Mouse (Mus musculus) heart, embryonic 12.5 days (tissue): ENCODE data around the gene Tex29. TPM values are rescaled to one million over a fixed set of nuclear protein-coding genes. Genes with fewer than 3 reads are reported as not detected.

Experiments used
- ATAC-seq: fragments of 200-750 bp; cut with Nextera tagmentation; 2 replicates; pipeline ENCODE4 v1.8.0; 2017; ENCODE audit warnings: moderate TSS enrichment, moderate library complexity; ENCODE audit not compliant: insufficient number of reproducible peaks, low FRiP score
- H3K27ac ChIP-seq: fragments of 300-500 bp; sonication (generic); 2 replicates; pipeline ENCODE4 v1.5.1; 2016; ENCODE audit warnings: mild to moderate bottlenecking, moderate library complexity; ENCODE audit not compliant: poor library complexity, severe bottlenecking
- H3K27me3 ChIP-seq: fragments of 300-500 bp; sonication (generic); replicated peaks from 2 replicates; pipeline ENCODE4 v1.6.1; 2016; ENCODE audit warnings: mild to moderate bottlenecking, moderate library complexity
- H3K36me3 ChIP-seq: fragments of 300-500 bp; sonication (generic); 2 replicates; pipeline ENCODE4 v1.6.1; 2016; ENCODE audit warnings: mild to moderate bottlenecking, moderate library complexity
- H3K4me1 ChIP-seq: fragments of 300-500 bp; sonication (generic); replicated peaks from 2 replicates; pipeline ENCODE4 v1.6.1; 2016; ENCODE audit warnings: mild to moderate bottlenecking
- H3K4me2 ChIP-seq: fragments of 300-500 bp; sonication (generic); 2 replicates; pipeline ENCODE4 v1.6.1; 2016; ENCODE audit warnings: mild to moderate bottlenecking, moderate library complexity
- H3K4me3 ChIP-seq: fragments of 300-500 bp; sonication (generic); 2 replicates; pipeline ENCODE4 v1.5.1; 2016; ENCODE audit warnings: mild to moderate bottlenecking
- H3K9ac ChIP-seq: fragments of 300-500 bp; sonication (generic); 2 replicates; pipeline ENCODE4 v1.6.1; 2016; ENCODE audit warnings: mild to moderate bottlenecking, moderate library complexity
- H3K9me3 ChIP-seq: fragments of 300-500 bp; sonication (generic); replicated peaks from 2 replicates; pipeline ENCODE4 v1.6.1; 2016; ENCODE audit warnings: mild to moderate bottlenecking, moderate library complexity
- WGBS: fragments of 180-500 bp; shearing (Covaris S2); methylation state at CpG from one replicate; pipeline ENCODE4 v1.1.7; 2016; 5-methylcytosine and 5-hydroxymethylcytosine counted together
- polyA plus RNA-seq: library from polyadenylated mRNA; unstranded; fragments of >200 nt; fragmentation: Nextera tagmentation; extraction: Ambion mirVana; gene quantifications from 2 replicates; pipeline ENCODE4 v1.2.1, GENCODE M21; 2016

Tex29 gene
- polyA plus RNA-seq, result 0.49 and 0.51 TPM in 2 replicates

DNA sequence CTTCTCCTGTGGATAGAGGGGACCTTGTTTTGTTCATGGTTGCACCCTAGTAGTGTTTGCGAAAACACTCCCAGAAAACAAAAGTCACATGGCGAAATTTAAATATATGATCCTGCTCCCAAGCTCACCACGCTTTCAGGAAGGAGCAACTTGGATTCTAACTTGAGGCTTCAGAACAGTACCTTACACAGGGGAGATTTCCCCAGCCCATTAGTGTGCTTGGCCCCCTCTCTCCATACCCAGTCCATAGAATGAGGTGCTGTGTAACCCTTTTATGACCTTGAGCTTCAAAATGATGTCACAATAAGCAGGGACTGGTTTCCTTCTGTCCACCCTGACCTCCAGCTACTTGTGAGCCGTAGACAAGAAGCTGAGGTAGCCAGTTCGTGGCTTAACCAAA is at the start of gene Tex29:
Gene Tex29 (plus strand): TSS at position 301 of the 400 bp plus-strand sequence.
- Histone ChIP-seq H3K4me2 (no peak within 1 kb of the TSS), H3K9ac (no peak within 1 kb of the TSS), H3K27me3 (no peaks in the 10 kb centered on the region), H3K36me3 (peaks cover 6% of the 10 kb centered on the region), H3K27ac (0 out of 2 replicates have a peak within 1 kb of the TSS, but pooled peaks have one; percentile 31), H3K4me3 (no peak within 1 kb of the TSS), H3K4me1 (peaks cover 45% of the 10 kb centered on the region), H3K9me3 (no peaks in the 10 kb centered on the region)
- no peak for ATAC-seq
- 73% methylated on average over 5 of the region's 5 CpGs for WGBS

DNA sequence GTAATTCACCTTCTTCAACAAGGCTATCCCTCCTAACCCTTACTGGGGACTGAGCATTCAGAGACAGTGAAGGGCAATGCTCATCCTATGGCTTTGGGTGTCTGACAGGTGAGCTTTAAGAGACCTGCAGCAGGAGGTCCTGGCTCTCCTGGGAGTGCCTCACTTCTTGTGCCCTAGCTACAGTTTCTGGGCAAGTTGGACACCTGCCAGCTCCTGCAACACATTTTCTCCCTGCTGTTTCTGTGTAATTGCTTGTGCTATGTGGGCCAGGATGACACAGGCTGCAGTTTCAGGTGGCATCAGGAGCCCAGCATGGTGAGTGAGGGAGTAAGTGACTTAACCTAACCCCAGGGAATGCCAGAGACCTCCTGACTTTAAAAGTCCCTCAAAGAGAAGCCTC is 45.3 kb upstream of the Tex29 start:
- H3K4me2 ChIP-seq, result no peak overlapping the region
- no peak overlapping the region for H3K4me3 ChIP-seq
- H3K27me3 ChIP-seq, result no peaks in the 10 kb centered on the region
- no peaks in the 10 kb centered on the region for H3K9me3 ChIP-seq
- ATAC-seq, result no peak
- peaks cover 49% of the 10 kb centered on the region for H3K4me1 ChIP-seq
- no peak overlapping the region for H3K9ac ChIP-seq
- peaks cover 72% of the 10 kb centered on the region for H3K36me3 ChIP-seq
- no peak overlapping the region for H3K27ac ChIP-seq

DNA sequence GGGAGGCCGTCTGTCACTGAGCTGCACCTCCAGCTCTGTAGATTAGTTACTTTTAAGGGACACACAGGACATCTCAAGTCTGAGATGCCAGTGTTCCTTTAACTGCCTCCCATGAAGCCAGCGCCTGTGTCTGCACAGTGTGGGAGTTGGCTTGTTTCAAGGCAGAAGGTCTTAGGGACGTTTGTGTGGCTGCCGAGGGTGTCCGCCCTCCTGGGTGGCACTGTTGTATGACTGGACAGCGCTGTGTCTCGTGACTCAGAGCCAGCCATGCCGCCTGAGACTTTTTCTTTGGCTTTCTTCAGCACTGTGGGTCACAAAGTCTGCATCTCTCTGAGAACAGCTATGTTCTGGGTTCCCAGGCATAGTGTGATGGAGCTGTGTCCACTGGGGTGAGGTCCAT is 43.1 kb upstream of the Tex29 start:
- H3K27me3 ChIP-seq, result no peaks in the 10 kb centered on the region
- 80% methylated on average over 8 of the region's 8 CpGs for WGBS
- peaks cover 71% of the 10 kb centered on the region for H3K36me3 ChIP-seq
- H3K4me3 ChIP-seq, result no peak overlapping the region
- 0 out of 2 replicates have a peak overlapping the region, but pooled peaks have one; percentile 43 for H3K27ac ChIP-seq
- H3K4me2 ChIP-seq, result no peak overlapping the region
- H3K4me1 ChIP-seq, result peaks cover 61% of the 10 kb centered on the region
- H3K9ac ChIP-seq, result no peak overlapping the region
- ATAC-seq, result no peak
- H3K9me3 ChIP-seq, result no peaks in the 10 kb centered on the region

DNA sequence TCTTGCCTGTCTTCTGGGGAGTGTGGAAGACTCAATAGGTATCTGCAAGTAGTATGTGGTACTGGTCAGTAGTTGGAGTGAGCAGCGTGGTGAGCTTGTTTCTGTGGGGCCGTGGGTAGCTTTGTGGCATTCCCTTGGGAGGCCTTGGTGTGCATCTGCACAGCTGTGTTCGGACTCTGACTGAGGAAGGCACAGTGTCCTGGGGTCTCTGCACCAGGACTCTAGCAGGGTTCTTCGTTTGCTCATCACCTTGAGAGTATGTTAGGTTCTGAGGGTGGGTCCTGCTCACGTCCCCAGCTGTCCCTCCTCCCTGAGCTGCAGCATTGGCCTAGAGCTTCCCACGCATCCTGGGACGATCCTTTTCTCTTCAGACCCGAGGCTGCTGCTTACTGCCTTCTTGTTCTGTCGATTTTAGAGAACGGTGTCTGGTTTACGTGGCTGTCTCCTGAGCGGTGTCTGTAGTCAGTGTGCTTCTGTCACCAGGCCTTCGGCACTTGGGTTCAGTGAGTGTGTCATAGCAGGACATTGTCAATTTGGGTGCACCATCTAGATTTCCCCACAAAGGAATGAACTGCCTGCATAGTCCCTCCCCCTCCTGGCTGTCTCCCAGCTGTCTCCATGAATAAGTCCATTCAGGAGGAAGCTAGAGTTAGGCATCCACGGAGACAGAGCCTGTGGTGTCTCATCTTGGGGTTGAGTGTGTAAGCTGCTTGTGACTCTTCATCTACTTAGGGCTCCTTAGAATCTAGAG is 42.4 kb upstream of the Tex29 start:
- peaks cover 53% of the 10 kb centered on the region for H3K4me1 ChIP-seq
- H3K4me2 ChIP-seq, result no peak overlapping the region
- H3K36me3 ChIP-seq, result peaks cover 70% of the 10 kb centered on the region
- peak overlapping the region; percentile 43 for H3K27ac ChIP-seq
- WGBS, result 55% methylated on average over 14 of the region's 14 CpGs
- no peaks in the 10 kb centered on the region for H3K9me3 ChIP-seq
- H3K27me3 ChIP-seq, result no peaks in the 10 kb centered on the region
- no peak overlapping the region for H3K9ac ChIP-seq
- no peak overlapping the region for H3K4me3 ChIP-seq
- ATAC-seq, result 0 out of 2 replicates have a peak, but pooled peaks have one; percentile 17

- no peak overlapping the region for H3K4me3 ChIP-seq
- no peak overlapping the region for H3K9ac ChIP-seq
- no peak overlapping the region for H3K4me2 ChIP-seq
- H3K36me3 ChIP-seq, result peaks cover 71% of the 10 kb centered on the region
- ATAC-seq, result no peak; the same call in 1 of the 2 replicates
- H3K27ac ChIP-seq, result peak overlapping the region; percentile 43
- H3K27me3 ChIP-seq, result no peaks in the 10 kb centered on the region
- peaks cover 48% of the 10 kb centered on the region for H3K4me1 ChIP-seq
- H3K9me3 ChIP-seq, result no peaks in the 10 kb centered on the region
- 80% methylated on average over 4 of the region's 4 CpGs for WGBS
Measured at GRCm38 (mm10) chr8:11798480-11798867, 41.8 kb upstream of the Tex29 start.

DNA sequence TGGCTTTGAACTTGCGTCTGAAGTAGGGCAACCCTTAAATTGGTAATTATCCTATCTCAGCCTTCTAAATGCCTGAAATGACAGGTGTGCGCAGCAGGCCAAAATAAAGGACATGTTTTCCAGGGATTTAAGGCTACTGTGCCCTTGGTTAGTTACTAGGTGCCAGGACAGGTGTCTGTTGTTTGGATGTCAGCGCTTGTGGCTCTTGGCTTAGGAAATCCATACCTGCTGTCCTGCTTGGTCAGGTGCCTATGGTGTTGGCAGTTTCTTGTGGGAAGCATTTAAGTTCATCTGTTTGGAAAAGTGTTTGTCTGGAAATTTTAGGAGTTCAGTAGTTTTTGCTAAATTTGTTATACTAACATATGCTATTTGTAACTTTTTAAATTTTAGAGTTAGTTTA is 41.2 kb upstream of the Tex29 start:
- H3K4me3 ChIP-seq, result no peak overlapping the region
- no peaks in the 10 kb centered on the region for H3K27me3 ChIP-seq
- H3K9ac ChIP-seq, result no peak overlapping the region
- H3K27ac ChIP-seq, result no peak overlapping the region
- no peak overlapping the region for H3K4me2 ChIP-seq
- H3K4me1 ChIP-seq, result peaks cover 48% of the 10 kb centered on the region
- H3K9me3 ChIP-seq, result no peaks in the 10 kb centered on the region
- ATAC-seq, result no peak
- H3K36me3 ChIP-seq, result peaks cover 77% of the 10 kb centered on the region
- WGBS, result 89% methylated on average over 3 of the region's 3 CpGs

DNA sequence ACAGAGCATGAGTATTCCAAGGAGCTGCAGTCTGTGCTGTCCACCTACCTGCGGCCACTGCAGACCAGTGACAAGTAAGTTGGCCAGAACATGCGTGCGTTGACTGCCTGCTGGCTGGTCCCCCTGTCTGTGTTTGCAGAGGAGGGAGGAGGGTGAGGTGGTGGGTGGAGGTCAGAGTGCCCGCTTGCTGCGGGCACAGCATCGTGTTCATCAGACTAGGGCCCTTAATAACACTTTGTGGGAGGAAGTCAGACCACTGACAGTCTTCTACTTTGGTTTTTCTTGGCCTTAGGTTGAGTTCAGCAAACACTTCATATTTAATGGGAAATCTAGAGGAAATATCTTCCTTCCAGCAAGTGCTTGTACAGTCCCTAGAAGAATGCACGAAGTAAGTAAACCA is 39.8 kb upstream of the Tex29 start:
- Histone ChIP-seq H3K9ac (no peak overlapping the region), H3K4me1 (peaks cover 44% of the 10 kb centered on the region), H3K4me2 (no peak overlapping the region), H3K27ac (no peak overlapping the region), H3K36me3 (peaks cover 83% of the 10 kb centered on the region), H3K4me3 (no peak overlapping the region), H3K9me3 (no peaks in the 10 kb centered on the region), H3K27me3 (no peaks in the 10 kb centered on the region)
- 95% methylated on average over 7 of the region's 7 CpGs for WGBS
- no peak for ATAC-seq

- ATAC-seq, result no peak
- H3K27ac ChIP-seq, result peak overlapping the region; percentile 30
- H3K4me1 ChIP-seq, result peaks cover 49% of the 10 kb centered on the region
- WGBS, result 53% methylated on average over 8 of the region's 8 CpGs
- no peak overlapping the region for H3K4me3 ChIP-seq
- no peak overlapping the region for H3K9ac ChIP-seq
- H3K9me3 ChIP-seq, result no peaks in the 10 kb centered on the region
- no peak overlapping the region for H3K4me2 ChIP-seq
- H3K27me3 ChIP-seq, result no peaks in the 10 kb centered on the region
- peaks cover 83% of the 10 kb centered on the region for H3K36me3 ChIP-seq
Measured at GRCm38 (mm10) chr8:11801571-11801970, 38.7 kb upstream of the Tex29 start.

DNA sequence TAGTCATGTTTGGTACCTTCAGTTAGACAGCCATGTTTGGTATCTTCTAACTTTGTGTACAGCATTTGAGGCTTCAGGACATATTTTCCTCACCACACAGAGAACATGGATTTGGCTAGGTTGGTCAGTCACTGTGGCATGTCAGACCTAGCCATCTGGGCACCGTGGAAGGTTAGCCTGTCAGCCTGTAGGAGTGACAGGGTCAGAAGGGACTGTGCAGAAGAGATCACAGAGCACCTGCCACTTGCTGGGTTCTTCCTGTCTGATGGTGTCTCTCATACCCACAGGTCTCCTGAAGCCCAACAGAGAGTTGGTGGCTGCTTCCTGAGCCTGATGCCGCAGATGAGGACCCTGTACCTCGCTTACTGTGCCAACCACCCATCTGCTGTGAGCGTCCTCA is 35.4 kb upstream of the Tex29 start:
- Histone ChIP-seq H3K36me3 (peaks cover 93% of the 10 kb centered on the region), H3K9ac (no peak overlapping the region), H3K4me2 (no peak overlapping the region), H3K4me3 (no peak overlapping the region), H3K27me3 (no peaks in the 10 kb centered on the region), H3K27ac (no peak overlapping the region), H3K4me1 (peaks cover 35% of the 10 kb centered on the region), H3K9me3 (no peaks in the 10 kb centered on the region)
- 88% methylated on average over 4 of the region's 4 CpGs for WGBS
- ATAC-seq, result no peak

GRCm38 (mm10) chr8:11806252-11806651 is 34.0 kb upstream of the Tex29 start:
- Histone ChIP-seq H3K4me3 (no peak overlapping the region), H3K4me1 (peaks cover 29% of the 10 kb centered on the region)

GRCm38 (mm10) chr8:11807361-11807760 is 32.9 kb upstream of the Tex29 start:
- H3K4me3 ChIP-seq, result no peak overlapping the region
- H3K9ac ChIP-seq, result no peak overlapping the region
- peaks cover 23% of the 10 kb centered on the region for H3K4me1 ChIP-seq
- no peaks in the 10 kb centered on the region for H3K27me3 ChIP-seq
- peaks cover 93% of the 10 kb centered on the region for H3K36me3 ChIP-seq
- 77% methylated on average over 3 of the region's 3 CpGs for WGBS
- no peak; the same call in 1 of the 2 replicates for ATAC-seq
- H3K4me2 ChIP-seq, result no peak overlapping the region
- no peaks in the 10 kb centered on the region for H3K9me3 ChIP-seq
- peak overlapping the region; percentile 57 for H3K27ac ChIP-seq

More at GRCm38 (mm10) chr8:11806252-11806651, 34.0 kb upstream of the Tex29 start:
- peaks cover 97% of the 10 kb centered on the region for H3K36me3 ChIP-seq
- H3K27me3 ChIP-seq, result no peaks in the 10 kb centered on the region
- 94% methylated on average over 6 of the region's 6 CpGs for WGBS
- no peak for ATAC-seq
- H3K4me2 ChIP-seq, result no peak overlapping the region
- H3K9me3 ChIP-seq, result no peaks in the 10 kb centered on the region
- H3K27ac ChIP-seq, result no peak overlapping the region
- H3K9ac ChIP-seq, result no peak overlapping the region

GRCm38 (mm10) chr8:11808047-11808446 is 32.2 kb upstream of the Tex29 start:
- Histone ChIP-seq H3K9me3 (no peaks in the 10 kb centered on the region), H3K4me3 (no peak overlapping the region), H3K27me3 (no peaks in the 10 kb centered on the region), H3K9ac (no peak overlapping the region), H3K4me1 (peaks cover 23% of the 10 kb centered on the region), H3K36me3 (peaks cover 93% of the 10 kb centered on the region), H3K27ac (no peak overlapping the region), H3K4me2 (no peak overlapping the region)
- 89% methylated on average over 5 of the region's 5 CpGs for WGBS
- no peak for ATAC-seq
